Mouse (Mus musculus) heart, embryonic 13.5 days (tissue): ENCODE data around the gene Spen. TPM values are rescaled to one million over a fixed set of nuclear protein-coding genes. Genes with fewer than 3 reads are reported as not detected.
A peak's percentile ranks its signal among the peaks of the same experiment; 100 is the strongest.

Experiments
- ATAC-seq: fragments of 200-750 bp; cut with Nextera tagmentation; 2 replicates; pipeline ENCODE4 v1.8.0; 2017; ENCODE audit warnings: moderate TSS enrichment; ENCODE audit not compliant: insufficient number of reproducible peaks, low FRiP score, low TSS enrichment; ENCODE audit errors: extremely low read depth
- H3K27ac ChIP-seq: fragments of 300-500 bp; sonication (generic); replicated peaks from 2 replicates; pipeline ENCODE4 v1.5.1; 2015; ENCODE audit warnings: moderate library complexity, mild to moderate bottlenecking, inconsistent platforms
- H3K27me3 ChIP-seq: fragments of 300-500 bp; sonication (generic); replicated peaks from 2 replicates; pipeline ENCODE4 v1.6.1; 2015; ENCODE audit warnings: mild to moderate bottlenecking, inconsistent platforms
- H3K36me3 ChIP-seq: fragments of 300-500 bp; sonication (generic); 2 replicates; pipeline ENCODE4 v1.6.1; 2015; ENCODE audit warnings: mild to moderate bottlenecking, inconsistent platforms
- H3K4me1 ChIP-seq: fragments of 300-500 bp; sonication (generic); 2 replicates; pipeline ENCODE4 v1.6.1; 2015; ENCODE audit warnings: inconsistent platforms
- H3K4me2 ChIP-seq: fragments of 300-500 bp; sonication (generic); 2 replicates; pipeline ENCODE4 v1.6.1; 2015; ENCODE audit warnings: inconsistent platforms, mild to moderate bottlenecking, moderate library complexity
- H3K4me3 ChIP-seq: fragments of 300-500 bp; sonication (generic); 2 replicates; pipeline ENCODE4 v1.5.1; 2015; ENCODE audit warnings: moderate library complexity, mild to moderate bottlenecking, inconsistent platforms
- H3K9ac ChIP-seq: fragments of 300-500 bp; sonication (generic); 2 replicates; pipeline ENCODE4 v1.6.1; 2015; ENCODE audit warnings: inconsistent platforms, mild to moderate bottlenecking, moderate library complexity
- H3K9me3 ChIP-seq: fragments of 300-500 bp; sonication (generic); 2 replicates; pipeline ENCODE4 v1.6.1; 2016; ENCODE audit warnings: inconsistent platforms
- WGBS: fragments of 180-500 bp; shearing (Covaris S2); methylation state at CpG from one replicate; pipeline ENCODE4 v1.1.7; 2015; ENCODE audit warnings: mixed read lengths; 5-methylcytosine and 5-hydroxymethylcytosine counted together
- polyA plus RNA-seq: library from polyadenylated mRNA; unstranded; fragments of >200 nt; fragmentation: Nextera tagmentation; extraction: Ambion mirVana; gene quantifications from 2 replicates; pipeline ENCODE4 v1.2.1, GENCODE M21; 2015

The Spen gene
- polyA plus RNA-seq, 1 experiment from 2014 or later, result 6.6 TPM

- Histone ChIP-seq H3K4me3 (no peak overlapping the region), H3K36me3 (peaks cover 11% of the 10 kb centered on the region), H3K9me3 (no peaks in the 10 kb centered on the region), H3K4me2 (no peak overlapping the region), H3K27me3 (no peaks in the 10 kb centered on the region), H3K9ac (peak overlapping the region; percentile 24; the same call in 1 of the 2 replicates), H3K4me1 (peaks cover 70% of the 10 kb centered on the region), H3K27ac (peak overlapping the region; percentile 12; the same call in 1 of the 2 replicates)
- no peak for ATAC-seq
- WGBS, result 44% methylated on average over 7 of the region's 7 CpGs
Observed at GRCm38 (mm10) chr4:141526936-141527650, 11.3 kb downstream of the Spen start.

DNA sequence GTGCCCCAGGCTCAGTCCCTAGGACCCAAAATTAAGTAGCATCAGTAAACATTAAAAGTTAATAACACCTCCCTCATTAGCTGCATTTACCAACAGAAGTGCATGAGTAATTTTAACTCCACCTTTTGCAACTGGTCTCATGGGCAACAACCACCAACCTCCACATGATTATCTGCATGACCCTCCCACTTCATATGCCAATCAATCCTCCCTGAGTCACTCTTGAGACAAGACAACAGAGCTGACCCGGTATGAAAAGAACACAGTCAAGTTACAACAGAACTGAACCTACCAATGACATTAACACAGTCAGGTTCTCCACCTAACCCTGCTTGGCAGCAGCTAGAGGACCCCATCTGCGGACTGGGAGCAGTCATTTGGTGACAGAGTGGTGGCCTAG lies 12.5 kb downstream of the Spen start:
- Histone ChIP-seq H3K27ac (no peak overlapping the region), H3K4me3 (no peak overlapping the region), H3K4me1 (peaks cover 64% of the 10 kb centered on the region), H3K9me3 (no peaks in the 10 kb centered on the region), H3K9ac (no peak overlapping the region), H3K4me2 (no peak overlapping the region), H3K36me3 (peaks cover 23% of the 10 kb centered on the region), H3K27me3 (no peaks in the 10 kb centered on the region)
- WGBS, result 70% methylated on average over 2 of the region's 2 CpGs
- ATAC-seq, result no peak

DNA sequence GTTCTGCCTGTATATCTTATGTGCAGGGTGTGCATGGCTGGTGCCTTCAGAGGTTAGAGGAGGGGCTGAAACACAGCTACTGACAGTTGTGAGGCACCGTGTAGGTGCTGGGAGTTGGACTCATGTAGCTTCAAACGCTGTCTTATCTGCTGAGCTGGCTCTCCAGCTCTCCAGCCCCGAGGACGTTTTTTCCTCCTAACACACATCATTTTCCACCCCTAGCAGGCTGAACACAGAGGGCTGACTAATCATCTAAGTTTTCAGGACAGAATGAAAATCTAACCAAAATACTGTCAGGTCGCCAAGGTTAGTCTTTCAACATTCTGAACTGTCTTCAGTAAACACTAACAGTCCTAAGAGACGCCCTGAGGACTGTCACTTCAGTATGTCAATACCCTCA lies 13.7 kb downstream of the Spen start:
- H3K4me3 ChIP-seq, result no peak overlapping the region
- 8% methylated on average over 6 of the region's 6 CpGs for WGBS
- no peaks in the 10 kb centered on the region for H3K27me3 ChIP-seq
- peak overlapping the region; percentile 60 for H3K9ac ChIP-seq
- ATAC-seq, result peak; percentile 37; the same call in 1 of the 2 replicates
- H3K36me3 ChIP-seq, result peaks cover 29% of the 10 kb centered on the region
- peak overlapping the region; percentile 21; the same call in 1 of the 2 replicates for H3K4me2 ChIP-seq
- peak overlapping the region; percentile 64 for H3K27ac ChIP-seq
- H3K9me3 ChIP-seq, result no peaks in the 10 kb centered on the region
- peaks cover 61% of the 10 kb centered on the region for H3K4me1 ChIP-seq

DNA sequence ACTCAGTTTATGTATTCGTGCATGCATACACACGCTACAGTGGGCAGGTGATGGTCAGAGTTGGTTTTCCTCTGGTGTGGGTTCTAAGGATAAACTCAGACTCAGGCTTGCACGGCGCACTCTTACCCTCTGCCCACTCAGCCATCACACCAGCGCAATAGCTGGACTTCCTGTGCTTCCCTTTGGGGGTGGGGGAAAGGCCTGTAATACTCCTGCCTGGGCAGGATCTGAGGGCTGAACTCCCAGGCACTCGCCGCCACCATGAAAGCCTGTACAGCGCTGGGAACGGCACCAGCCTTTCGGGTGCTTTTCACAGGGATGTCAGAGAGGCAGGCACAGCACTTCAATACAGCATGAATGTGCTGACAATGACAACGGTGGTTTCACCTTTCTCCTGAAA lies 15.3 kb downstream of the Spen start:
- no peak overlapping the region for H3K4me3 ChIP-seq
- H3K27me3 ChIP-seq, result no peaks in the 10 kb centered on the region
- no peak for ATAC-seq
- peaks cover 47% of the 10 kb centered on the region for H3K4me1 ChIP-seq
- H3K4me2 ChIP-seq, result peak overlapping the region; percentile 35
- peak overlapping the region; percentile 30 for H3K9ac ChIP-seq
- peak overlapping the region; percentile 26; the same call in 1 of the 2 replicates for H3K27ac ChIP-seq
- H3K36me3 ChIP-seq, result peaks cover 39% of the 10 kb centered on the region
- 55% methylated on average over 11 of the region's 11 CpGs for WGBS
- H3K9me3 ChIP-seq, result no peaks in the 10 kb centered on the region

GRCm38 (mm10) chr4:141518386-141518785 lies 20.0 kb downstream of the Spen start:
- no peak for ATAC-seq
- H3K36me3 ChIP-seq, result peaks cover 70% of the 10 kb centered on the region

GRCm38 (mm10) chr4:141514179-141514641 lies 24.2 kb downstream of the Spen start:
- Histone ChIP-seq H3K4me2 (peak overlapping the region; percentile 13; the same call in 1 of the 2 replicates), H3K4me3 (no peak overlapping the region), H3K4me1 (peaks cover 31% of the 10 kb centered on the region), H3K9me3 (no peaks in the 10 kb centered on the region), H3K27me3 (no peaks in the 10 kb centered on the region), H3K9ac (no peak overlapping the region), H3K27ac (peak overlapping the region; percentile 12), H3K36me3 (peaks cover 42% of the 10 kb centered on the region)
- ATAC-seq, result no peak
- 33% methylated on average over 12 of the region's 12 CpGs for WGBS

More at GRCm38 (mm10) chr4:141518386-141518785, 20.0 kb downstream of the Spen start:
- Histone ChIP-seq H3K9me3 (no peaks in the 10 kb centered on the region), H3K4me1 (peaks cover 27% of the 10 kb centered on the region), H3K4me3 (no peak overlapping the region), H3K9ac (no peak overlapping the region), H3K27me3 (no peaks in the 10 kb centered on the region), H3K4me2 (no peak overlapping the region), H3K27ac (no peak overlapping the region)
- WGBS, result 81% methylated on average over 3 of the region's 3 CpGs

DNA sequence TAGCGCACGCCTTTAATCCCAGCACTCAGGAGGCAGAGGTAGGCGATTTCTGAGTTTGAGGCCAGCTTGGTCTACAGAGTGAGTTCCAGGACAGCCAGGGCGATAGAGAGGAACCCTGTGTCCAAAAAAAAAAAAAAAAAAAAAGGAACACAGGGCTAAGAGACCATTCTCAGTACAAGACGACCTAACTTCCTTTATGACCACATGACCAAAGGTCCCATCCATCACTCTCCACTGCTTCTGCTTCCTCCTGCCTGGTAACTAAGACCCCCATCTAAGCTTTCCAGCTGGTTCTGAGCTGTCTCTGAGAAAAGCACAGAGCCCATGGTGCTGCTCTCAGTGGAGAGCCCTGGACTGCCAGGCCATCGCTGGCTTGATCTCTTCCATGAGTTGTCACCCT lies 26.3 kb downstream of the Spen start:
- ATAC-seq, result no peak
- no peaks in the 10 kb centered on the region for H3K27me3 ChIP-seq

DNA sequence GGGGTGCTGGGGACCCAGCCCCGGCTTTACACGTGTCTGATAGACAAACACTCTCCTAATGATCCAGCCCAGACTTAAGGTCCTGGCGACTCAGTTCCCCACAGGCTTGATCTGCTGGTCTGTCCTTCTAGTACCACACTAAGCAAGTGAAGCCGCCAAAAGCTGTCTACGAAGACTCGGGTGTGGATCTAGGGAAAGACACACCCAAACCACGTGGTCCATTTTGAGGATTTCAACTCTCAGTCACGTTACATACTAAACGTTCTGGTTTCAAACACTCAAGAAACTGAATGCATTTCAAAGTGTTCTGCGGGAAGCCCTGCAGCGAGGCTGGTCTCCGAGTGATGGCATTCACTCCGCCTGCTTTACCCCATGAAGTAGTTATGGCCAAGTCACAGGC lies 27.9 kb downstream of the Spen start:
- no peak overlapping the region for H3K4me2 ChIP-seq
- peaks cover 60% of the 10 kb centered on the region for H3K4me1 ChIP-seq
- H3K4me3 ChIP-seq, result no peak overlapping the region
- H3K9ac ChIP-seq, result no peak overlapping the region
- ATAC-seq, result no peak
- H3K36me3 ChIP-seq, result peaks cover 7% of the 10 kb centered on the region
- no peaks in the 10 kb centered on the region for H3K27me3 ChIP-seq
- no peaks in the 10 kb centered on the region for H3K9me3 ChIP-seq
- 82% methylated on average over 13 of the region's 13 CpGs for WGBS
- H3K27ac ChIP-seq, result no peak overlapping the region

More for the DNA sequence above, 26.3 kb downstream of the Spen start:
- 77% methylated on average over 6 of the region's 6 CpGs for WGBS
- peaks cover 43% of the 10 kb centered on the region for H3K4me1 ChIP-seq
- no peak overlapping the region for H3K4me3 ChIP-seq
- H3K9ac ChIP-seq, result no peak overlapping the region
- H3K9me3 ChIP-seq, result no peaks in the 10 kb centered on the region
- H3K36me3 ChIP-seq, result peaks cover 24% of the 10 kb centered on the region
- H3K27ac ChIP-seq, result no peak overlapping the region
- no peak overlapping the region for H3K4me2 ChIP-seq

GRCm38 (mm10) chr4:141506893-141507292 lies 31.5 kb downstream of the Spen start:
- Histone ChIP-seq H3K36me3 (0 out of 2 replicates have a peak, but pooled peaks cover 3% of the 10 kb centered on the region), H3K9ac (peak overlapping the region; percentile 66)
- WGBS, result 49% methylated on average over 10 of the region's 10 CpGs

DNA sequence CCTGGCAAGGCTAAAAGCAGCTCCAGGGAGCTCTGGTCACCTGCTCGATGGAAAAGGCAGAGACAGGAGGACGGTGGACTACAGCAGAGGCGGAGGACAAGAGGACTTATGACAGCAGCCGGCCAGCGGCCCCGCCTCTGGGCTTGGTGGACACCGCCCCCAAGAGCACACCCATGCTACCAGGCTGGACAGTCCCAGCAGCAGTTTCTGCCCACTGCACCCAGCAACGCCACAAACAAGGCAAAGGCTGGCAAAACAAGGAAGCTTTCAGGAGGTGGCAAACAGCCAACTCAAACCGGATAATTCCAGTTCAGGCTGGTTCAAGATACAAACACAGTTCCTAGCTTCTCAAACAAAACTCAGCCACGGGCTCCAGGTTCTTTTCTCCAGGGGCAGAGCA lies 32.0 kb downstream of the Spen start:
- H3K4me2 ChIP-seq, result peak overlapping the region; percentile 53
- ATAC-seq, result peak; percentile 60; the same call in 1 of the 2 replicates
- peak overlapping the region; percentile 81 for H3K27ac ChIP-seq
- no peaks in the 10 kb centered on the region for H3K27me3 ChIP-seq
- no peak overlapping the region; the same call in 1 of the 2 replicates for H3K4me3 ChIP-seq
- H3K9ac ChIP-seq, result peak overlapping the region; percentile 66
- WGBS, result 31% methylated on average over 10 of the region's 10 CpGs
- H3K9me3 ChIP-seq, result no peaks in the 10 kb centered on the region
- peaks cover 47% of the 10 kb centered on the region for H3K4me1 ChIP-seq
- H3K36me3 ChIP-seq, result 0 out of 2 replicates have a peak, but pooled peaks cover 3% of the 10 kb centered on the region

More at GRCm38 (mm10) chr4:141506893-141507292, 31.5 kb downstream of the Spen start:
- no peaks in the 10 kb centered on the region for H3K27me3 ChIP-seq
- no peak for ATAC-seq
- H3K27ac ChIP-seq, result peak overlapping the region; percentile 81
- H3K9me3 ChIP-seq, result no peaks in the 10 kb centered on the region
- peaks cover 46% of the 10 kb centered on the region for H3K4me1 ChIP-seq
- H3K4me3 ChIP-seq, result no peak overlapping the region
- H3K4me2 ChIP-seq, result peak overlapping the region; percentile 53

DNA sequence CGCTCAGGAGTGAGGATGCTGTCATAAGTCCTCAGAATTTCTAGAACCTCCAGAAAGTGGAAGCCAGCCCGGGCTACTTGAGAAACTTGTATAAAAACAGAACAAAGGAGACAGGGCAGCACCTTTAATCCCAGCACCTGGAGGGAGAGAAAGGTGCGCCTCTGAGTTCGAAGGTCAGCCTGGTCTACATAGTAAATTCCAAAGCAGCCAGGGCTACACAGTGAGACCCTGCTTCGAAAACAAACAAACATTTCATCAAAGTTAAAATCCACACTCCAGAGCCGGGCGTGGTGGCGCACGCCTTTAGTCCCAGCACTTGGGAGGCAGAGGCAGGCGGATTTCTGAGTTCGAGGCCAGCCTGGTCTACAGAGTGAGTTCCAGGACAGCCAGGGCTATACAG lies 32.6 kb downstream of the Spen start:
- H3K4me2 ChIP-seq, result peak overlapping the region; percentile 53; the same call in 1 of the 2 replicates
- no peak overlapping the region for H3K4me3 ChIP-seq
- peaks cover 51% of the 10 kb centered on the region for H3K4me1 ChIP-seq
- 92% methylated on average over 11 of the region's 11 CpGs for WGBS
- H3K27me3 ChIP-seq, result no peaks in the 10 kb centered on the region
- H3K9me3 ChIP-seq, result no peaks in the 10 kb centered on the region
- H3K27ac ChIP-seq, result peak overlapping the region; percentile 81
- no peak overlapping the region; the same call in 1 of the 2 replicates for H3K9ac ChIP-seq
- no peak for ATAC-seq
- H3K36me3 ChIP-seq, result 0 out of 2 replicates have a peak, but pooled peaks cover 3% of the 10 kb centered on the region
